Mouse (Mus musculus): ENCODE results near the gene Cacna1a. TPM values are rescaled to one million over a fixed set of nuclear protein-coding genes. Genes with fewer than 3 reads are reported as not detected.
A peak's percentile ranks its signal among the peaks of the same experiment; 100 is the strongest.

Cacna1a gene
- polyA plus RNA-seq, 1 experiment from 2014 or later = 8.3 TPM

DNA sequence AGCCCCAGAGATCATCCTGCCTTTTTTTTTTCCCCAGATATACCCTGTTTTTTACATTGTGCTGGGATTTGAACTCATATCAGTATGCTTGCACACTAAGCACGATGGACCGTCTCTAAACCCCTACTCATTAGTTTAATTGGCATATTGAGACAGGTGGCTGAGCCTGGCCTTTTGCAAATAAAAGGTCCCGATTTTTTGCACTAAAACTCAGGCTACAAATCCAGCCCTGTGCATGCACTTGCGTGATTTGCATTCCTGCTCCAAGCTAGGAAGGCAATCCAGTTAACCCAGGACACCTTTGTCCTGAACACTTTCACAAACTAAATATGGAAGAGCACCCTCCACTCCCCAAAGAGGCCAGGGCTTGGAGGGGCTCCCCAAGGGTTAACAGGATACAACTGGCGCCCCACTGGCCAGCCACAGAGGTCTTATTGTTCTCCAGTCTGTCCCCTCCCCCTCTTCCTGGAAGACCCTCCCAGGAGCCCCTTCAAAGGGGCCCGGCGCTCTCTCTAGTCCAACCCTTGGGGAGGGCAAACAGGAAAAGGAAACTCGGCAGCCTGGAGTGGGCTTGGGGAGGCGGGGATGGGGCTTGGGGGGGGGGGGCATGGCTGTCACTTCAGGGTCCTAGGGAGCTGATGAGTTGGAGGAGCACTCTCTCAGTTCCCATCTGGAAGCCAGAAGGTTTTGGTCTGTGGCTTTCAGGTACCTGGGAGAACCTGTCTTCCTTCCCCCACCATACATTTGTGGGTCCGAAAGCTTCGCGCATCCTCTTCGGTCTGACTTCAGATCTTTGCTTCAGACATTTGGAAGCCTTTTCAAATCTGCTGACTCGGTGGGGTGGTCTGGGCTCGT lies 267.3 kb downstream of the Cacna1a start:
- Histone ChIP-seq H3K27ac (peak overlapping the region; percentile 91), H3K36me3 (no peaks in the 10 kb centered on the region), H3K4me1 (replicated peaks) (peaks cover 33% of the 10 kb centered on the region), H3K27me3 (no peaks in the 10 kb centered on the region), H3K4me2 (peak overlapping the region; percentile 74), H3K4me3 (peak overlapping the region; percentile 46), H3K9ac (peak overlapping the region; percentile 63), H3K9me3 (replicated peaks) (no peaks in the 10 kb centered on the region)
- ATAC-seq (replicated peaks; ENCODE audit: insufficient number of reproducible peaks, insufficient read depth, low FRiP score, low read depth) = peak; percentile 69
- 9% methylated on average over 15 of the region's 15 CpGs for WGBS

DNA sequence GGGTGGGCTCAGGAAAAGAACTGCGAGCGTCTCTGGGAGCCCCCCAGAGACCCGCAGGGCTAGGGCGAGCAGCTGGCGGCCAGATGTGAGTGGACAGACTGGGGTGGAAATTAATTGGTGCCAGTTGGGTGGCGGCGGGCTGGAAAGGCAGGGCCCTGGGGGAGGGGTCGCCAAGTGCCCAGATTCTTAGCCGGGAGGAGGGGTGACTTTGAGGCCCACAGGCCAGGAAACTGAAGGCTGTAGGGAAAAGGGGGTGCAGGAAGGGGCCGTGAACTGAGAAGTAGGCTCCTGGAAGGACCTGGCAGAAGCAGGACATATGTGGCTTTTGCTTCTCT lies 267.9 kb downstream of the Cacna1a start:
- Histone ChIP-seq H3K9ac (peak overlapping the region; percentile 63), H3K9me3 (replicated peaks) (no peaks in the 10 kb centered on the region), H3K4me1 (replicated peaks) (peaks cover 38% of the 10 kb centered on the region), H3K4me2 (peak overlapping the region; percentile 74), H3K27ac (peak overlapping the region; percentile 91), H3K27me3 (no peaks in the 10 kb centered on the region), H3K36me3 (no peaks in the 10 kb centered on the region), H3K4me3 (peak overlapping the region; percentile 46)
- no peak for ATAC-seq (replicated peaks; ENCODE audit: insufficient number of reproducible peaks, insufficient read depth, low FRiP score, low read depth)
- 8% methylated on average over 10 of the region's 10 CpGs for WGBS

DNA sequence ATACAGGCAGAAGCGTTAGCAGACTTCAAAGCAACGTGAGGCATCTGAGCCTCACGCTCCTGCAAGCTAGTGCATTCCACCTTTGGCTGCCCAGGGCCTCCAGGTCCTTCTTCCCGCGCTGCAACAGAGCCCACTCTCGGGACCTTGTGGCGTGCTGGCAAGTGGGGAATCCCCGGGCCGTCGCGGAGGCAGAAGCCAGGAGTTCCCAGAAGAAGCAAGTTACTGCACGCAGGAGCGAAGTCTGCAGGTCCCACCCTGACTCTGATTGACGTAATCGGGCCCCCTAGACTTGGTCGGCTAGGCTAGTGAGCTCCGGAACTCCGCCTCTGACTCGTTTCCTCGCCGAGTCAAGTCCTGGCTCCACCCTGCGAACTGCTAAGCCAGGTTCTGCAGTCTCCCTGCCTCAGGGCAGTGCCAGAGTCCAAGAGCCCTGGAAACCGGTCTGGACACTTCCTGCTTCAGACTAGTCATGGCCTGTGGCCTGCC lies 268.4 kb downstream of the Cacna1a start:
- Histone ChIP-seq H3K4me3 (peak overlapping the region; percentile 46), H3K9ac (peak overlapping the region; percentile 63), H3K4me2 (peak overlapping the region; percentile 74), H3K36me3 (no peaks in the 10 kb centered on the region), H3K9me3 (replicated peaks) (no peaks in the 10 kb centered on the region), H3K4me1 (replicated peaks) (peaks cover 38% of the 10 kb centered on the region), H3K27ac (peak overlapping the region; percentile 91), H3K27me3 (no peaks in the 10 kb centered on the region)
- 1% methylated on average over 23 of the region's 23 CpGs for WGBS
- peak; percentile 65 for ATAC-seq (replicated peaks; ENCODE audit: insufficient number of reproducible peaks, insufficient read depth, low FRiP score, low read depth)

DNA sequence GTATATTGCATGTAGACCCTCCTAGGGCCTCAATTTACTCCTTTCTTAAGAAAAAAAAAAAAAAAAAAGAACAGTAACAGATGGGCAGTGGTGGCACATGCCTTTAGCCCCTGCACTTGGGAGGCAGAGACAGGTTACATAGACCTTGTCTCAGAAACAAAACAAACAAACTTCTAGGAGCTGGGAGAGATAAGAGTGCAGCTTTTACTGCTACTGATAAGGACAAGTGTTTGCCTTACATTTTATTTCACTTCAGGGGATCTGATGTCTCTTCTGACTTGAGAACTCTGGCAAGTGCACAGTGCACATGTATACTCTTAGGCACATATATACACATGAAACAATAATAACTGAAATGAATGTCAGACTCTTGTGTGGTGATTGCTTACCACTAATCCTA lies 269.0 kb downstream of the Cacna1a start:
- ATAC-seq (replicated peaks; ENCODE audit: insufficient number of reproducible peaks, insufficient read depth, low FRiP score, low read depth) = no peak
- no peaks in the 10 kb centered on the region for H3K36me3 ChIP-seq
- H3K4me3 ChIP-seq = peak overlapping the region; percentile 46; the same call in 1 of the 2 replicates
- peak overlapping the region; percentile 74 for H3K4me2 ChIP-seq
- H3K27me3 ChIP-seq = no peaks in the 10 kb centered on the region
- H3K27ac ChIP-seq = peak overlapping the region; percentile 91
- H3K9me3 ChIP-seq (replicated peaks) = no peaks in the 10 kb centered on the region
- peaks cover 38% of the 10 kb centered on the region for H3K4me1 ChIP-seq (replicated peaks)
- peak overlapping the region; percentile 63; the same call in 1 of the 2 replicates for H3K9ac ChIP-seq

DNA sequence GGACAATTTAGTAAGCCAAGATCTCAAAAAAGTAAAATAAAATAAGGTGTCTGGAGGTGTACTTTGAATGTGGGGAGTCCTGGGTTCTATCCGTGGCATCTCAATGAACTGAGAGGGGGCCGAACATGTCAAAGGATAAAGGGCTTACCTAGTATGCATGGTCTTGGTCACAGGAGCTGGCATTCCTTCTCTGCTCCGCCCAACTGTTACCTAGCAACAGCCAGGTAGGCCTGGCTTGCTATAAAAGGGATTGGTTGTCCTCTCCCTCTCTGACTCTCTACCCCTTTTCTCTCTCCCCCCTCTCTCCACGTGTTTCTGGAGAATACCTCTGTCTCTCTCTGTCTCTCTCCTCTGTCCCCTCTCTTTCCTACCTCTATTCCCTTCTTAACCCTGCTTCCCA lies 269.4 kb downstream of the Cacna1a start:
- Histone ChIP-seq H3K9ac (no peak overlapping the region), H3K27me3 (no peaks in the 10 kb centered on the region), H3K9me3 (replicated peaks) (no peaks in the 10 kb centered on the region), H3K36me3 (no peaks in the 10 kb centered on the region), H3K4me3 (no peak overlapping the region), H3K4me2 (no peak overlapping the region), H3K27ac (peak overlapping the region; percentile 91), H3K4me1 (replicated peaks) (peaks cover 38% of the 10 kb centered on the region)
- 51% methylated on average over 4 of the region's 4 CpGs for WGBS
- ATAC-seq (replicated peaks; ENCODE audit: insufficient number of reproducible peaks, insufficient read depth, low FRiP score, low read depth) = no peak

DNA sequence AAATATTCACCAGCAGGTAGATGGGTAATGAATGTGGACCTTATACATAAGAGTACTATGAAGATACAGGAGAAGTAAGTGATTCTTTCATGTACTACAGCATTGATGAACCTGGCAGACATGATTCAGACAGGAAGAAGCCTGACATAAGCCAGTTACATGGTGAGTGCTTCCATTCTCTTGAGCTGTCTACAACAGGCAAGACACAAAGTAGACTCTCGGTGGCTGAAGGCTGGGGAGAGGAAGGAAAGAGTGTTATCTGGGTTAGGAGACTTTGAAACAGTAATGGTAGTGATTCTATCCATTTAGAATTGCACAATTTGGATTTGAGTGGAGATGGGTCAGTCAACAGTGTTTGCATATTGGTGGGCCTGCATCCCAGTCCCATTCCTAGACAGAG lies 270.7 kb downstream of the Cacna1a start:
- peak overlapping the region; percentile 97 for H3K27ac ChIP-seq
- H3K9ac ChIP-seq = no peak overlapping the region
- H3K27me3 ChIP-seq = no peaks in the 10 kb centered on the region
- no peak for ATAC-seq (replicated peaks; ENCODE audit: insufficient number of reproducible peaks, insufficient read depth, low FRiP score, low read depth)
- no peak overlapping the region for H3K4me3 ChIP-seq
- H3K4me1 ChIP-seq (replicated peaks) = peaks cover 42% of the 10 kb centered on the region
- no peaks in the 10 kb centered on the region for H3K36me3 ChIP-seq
- 45% methylated on average over 1 of the region's 1 CpGs for WGBS
- H3K4me2 ChIP-seq = no peak overlapping the region
- no peaks in the 10 kb centered on the region for H3K9me3 ChIP-seq (replicated peaks)

DNA sequence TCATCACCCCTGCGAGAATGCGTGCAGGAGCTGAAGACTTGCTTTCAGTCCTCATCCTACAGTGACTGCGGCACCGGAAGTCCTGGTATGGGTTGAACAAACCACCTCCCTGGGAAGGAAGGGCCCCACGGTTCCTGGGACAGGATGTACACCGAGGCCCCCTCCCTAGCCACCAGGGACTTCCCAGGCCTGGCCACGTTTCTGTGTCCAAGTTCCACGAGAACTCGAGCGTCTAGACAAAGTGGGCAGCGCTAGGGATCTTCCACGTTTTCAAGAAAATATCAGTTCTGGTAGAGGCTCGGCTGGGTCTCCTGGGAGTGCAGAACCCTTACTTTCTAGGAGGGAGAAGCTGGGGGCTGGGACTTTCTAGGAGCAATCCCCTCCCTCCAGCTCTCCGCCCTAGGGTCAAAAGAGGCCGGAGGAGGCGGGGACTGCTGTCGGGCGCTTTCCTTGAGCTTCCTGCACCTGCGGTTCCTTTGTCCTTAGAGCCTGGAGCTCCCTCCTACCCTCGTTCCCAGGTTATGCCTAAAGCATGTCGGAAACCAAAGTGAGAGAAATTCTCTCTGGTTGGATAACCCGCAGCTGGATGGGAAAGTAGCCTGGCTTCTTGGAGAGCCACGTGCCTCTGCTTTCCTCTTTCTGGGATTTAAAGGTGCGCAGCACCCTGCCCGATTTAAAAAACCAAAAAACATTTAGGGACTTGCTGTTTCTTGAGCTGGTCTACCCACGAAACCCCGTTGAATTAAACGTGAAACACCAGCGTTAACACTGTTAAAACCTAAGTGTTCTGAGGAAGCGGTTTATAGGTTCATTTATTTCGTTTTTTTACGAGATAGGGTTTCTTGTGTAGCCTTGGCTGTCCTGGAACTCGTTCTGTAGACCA lies 271.9 kb downstream of the Cacna1a start:
- Histone ChIP-seq H3K4me2 (peak overlapping the region; percentile 72), H3K9me3 (replicated peaks) (no peaks in the 10 kb centered on the region), H3K4me3 (peak overlapping the region; percentile 78), H3K27ac (peak overlapping the region; percentile 97), H3K4me1 (replicated peaks) (peaks cover 41% of the 10 kb centered on the region), H3K36me3 (no peaks in the 10 kb centered on the region), H3K27me3 (no peaks in the 10 kb centered on the region), H3K9ac (peak overlapping the region; percentile 84)
- 0 out of 2 replicates have a peak, but pooled peaks have one; percentile 16 for ATAC-seq (replicated peaks; ENCODE audit: insufficient number of reproducible peaks, insufficient read depth, low FRiP score, low read depth)
- 4% methylated on average over 33 of the region's 33 CpGs for WGBS

DNA sequence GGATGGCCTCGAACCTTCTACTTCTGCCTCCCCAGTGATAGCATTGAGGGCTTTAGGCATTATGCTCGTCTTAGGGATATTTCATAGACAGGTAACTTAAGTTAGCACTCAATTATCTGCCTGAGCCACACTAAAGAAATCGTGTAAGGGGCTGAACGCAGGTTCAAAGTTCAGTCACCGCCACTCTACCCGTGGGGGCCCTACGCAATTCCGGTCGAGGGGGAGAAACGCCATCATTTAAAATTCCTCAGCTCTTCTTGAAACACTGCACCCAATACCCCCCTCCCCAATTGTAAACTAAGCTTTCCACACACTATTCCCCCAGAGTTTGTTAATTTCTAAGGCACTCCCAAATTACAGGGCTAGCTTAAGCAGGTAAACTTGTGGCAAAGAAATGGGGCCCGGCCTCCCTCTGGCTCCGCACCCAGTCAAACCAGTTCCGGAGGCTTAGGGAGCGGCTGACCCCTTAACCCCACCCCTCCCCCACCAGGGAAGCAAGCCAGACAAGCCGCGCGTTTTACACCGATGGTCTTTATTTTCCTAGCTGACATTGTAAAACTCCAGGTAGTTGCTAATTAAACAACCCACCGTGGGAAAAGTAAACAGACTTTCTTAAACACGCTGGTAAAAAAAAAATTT lies 272.7 kb downstream of the Cacna1a start:
- peaks cover 42% of the 10 kb centered on the region for H3K4me1 ChIP-seq (replicated peaks)
- H3K9me3 ChIP-seq (replicated peaks) = no peaks in the 10 kb centered on the region
- H3K27me3 ChIP-seq = no peaks in the 10 kb centered on the region
- H3K27ac ChIP-seq = peak overlapping the region; percentile 97
- H3K4me2 ChIP-seq = peak overlapping the region; percentile 72
- ATAC-seq (replicated peaks; ENCODE audit: insufficient number of reproducible peaks, insufficient read depth, low FRiP score, low read depth) = no peak
- no peaks in the 10 kb centered on the region for H3K36me3 ChIP-seq
- peak overlapping the region; percentile 84 for H3K9ac ChIP-seq
- peak overlapping the region; percentile 78 for H3K4me3 ChIP-seq
- WGBS = 2% methylated on average over 20 of the region's 20 CpGs

DNA sequence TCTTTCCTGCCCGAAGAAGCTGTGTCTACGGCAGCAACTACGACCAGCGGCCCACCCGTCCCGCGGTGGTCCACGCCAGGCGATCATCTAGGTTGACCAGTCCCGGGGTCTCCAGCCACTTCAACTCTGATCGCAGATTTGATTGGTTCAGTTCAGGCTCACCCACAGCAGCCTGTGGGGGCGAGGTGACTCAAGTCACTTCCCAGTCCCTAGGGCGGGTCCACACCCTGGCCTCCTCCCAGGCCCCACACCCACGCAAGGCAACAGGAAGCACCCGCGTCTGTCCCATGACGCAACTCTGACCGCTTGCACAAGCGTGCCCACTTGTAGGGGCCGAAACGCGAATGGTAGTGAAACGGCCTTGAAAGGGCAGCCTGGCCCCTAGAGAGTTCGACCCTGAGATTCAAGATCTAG lies 273.2 kb downstream of the Cacna1a start:
- no peaks in the 10 kb centered on the region for H3K9me3 ChIP-seq (replicated peaks)
- WGBS = under 1% methylated on average over 24 of the region's 24 CpGs
- H3K9ac ChIP-seq = peak overlapping the region; percentile 84
- peak overlapping the region; percentile 78 for H3K4me3 ChIP-seq
- H3K27ac ChIP-seq = peak overlapping the region; percentile 97
- peaks cover 40% of the 10 kb centered on the region for H3K4me1 ChIP-seq (replicated peaks)
- H3K36me3 ChIP-seq = no peaks in the 10 kb centered on the region
- H3K4me2 ChIP-seq = peak overlapping the region; percentile 72
- ATAC-seq (replicated peaks; ENCODE audit: insufficient number of reproducible peaks, insufficient read depth, low FRiP score, low read depth) = peak; percentile 32; the same call in 1 of the 2 replicates
- H3K27me3 ChIP-seq = no peaks in the 10 kb centered on the region

DNA sequence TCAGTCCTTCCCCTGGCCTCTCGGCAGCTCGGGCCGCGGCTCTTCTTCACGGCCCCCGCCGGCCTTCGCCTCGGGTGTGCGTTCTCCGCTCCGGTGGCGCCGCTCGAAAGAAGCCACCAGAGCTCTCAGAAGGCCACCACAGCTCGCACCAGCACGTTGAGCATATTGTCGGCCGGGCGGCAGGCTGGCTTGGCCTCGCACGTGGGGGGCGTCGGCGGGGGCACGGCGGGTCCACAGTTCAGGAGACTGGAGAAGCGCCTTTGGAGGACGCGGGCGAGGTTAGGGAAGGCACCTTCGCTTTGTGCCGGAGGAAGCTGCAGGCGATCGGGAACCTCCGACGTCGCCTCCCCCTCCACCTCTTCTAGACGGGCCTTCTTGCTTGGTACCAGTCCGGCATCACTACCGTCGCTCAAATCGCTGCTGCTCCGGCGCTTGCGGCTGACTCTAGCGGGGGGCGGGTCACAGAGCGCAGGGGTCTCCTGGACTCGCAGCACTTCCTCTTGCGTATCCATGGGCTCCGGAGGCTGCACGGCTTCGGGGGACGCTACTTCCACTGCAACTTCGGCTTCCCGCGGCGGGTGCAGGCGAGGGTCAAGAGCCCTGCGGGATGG lies 273.8 kb downstream of the Cacna1a start:
- peak overlapping the region; percentile 97 for H3K27ac ChIP-seq
- under 1% methylated on average over 61 of the region's 61 CpGs for WGBS
- H3K4me3 ChIP-seq = peak overlapping the region; percentile 78
- H3K4me1 ChIP-seq (replicated peaks) = peaks cover 34% of the 10 kb centered on the region
- H3K9ac ChIP-seq = peak overlapping the region; percentile 84
- H3K36me3 ChIP-seq = no peaks in the 10 kb centered on the region
- no peaks in the 10 kb centered on the region for H3K27me3 ChIP-seq
- H3K4me2 ChIP-seq = peak overlapping the region; percentile 72
- ATAC-seq (replicated peaks; ENCODE audit: insufficient number of reproducible peaks, insufficient read depth, low FRiP score, low read depth) = peak; percentile 7
- H3K9me3 ChIP-seq (replicated peaks) = no peaks in the 10 kb centered on the region
